Mouse (Mus musculus): ENCODE data around the gene Spg11. TPM values are rescaled to one million over a fixed set of nuclear protein-coding genes. Genes with fewer than 3 reads are reported as not detected.
"Not testable (repeated sequence)": the region's sequence is repeated elsewhere in the genome, so short reads cannot be mapped to it uniquely, and the experiment has no call there.

The Spg11 gene
- polyA plus RNA-seq, 1 experiment from 2014 or later, result 4.7 TPM

GRCm38 (mm10) chr2:122108101-122108500 is 10.1 kb downstream of the Spg11 start:
- 75% methylated on average over 14 of the region's 14 CpGs for WGBS
- ATAC-seq (ENCODE audit: extremely low read depth, insufficient number of reproducible peaks, low FRiP score, low TSS enrichment), result no peak
- Histone ChIP-seq H3K27me3 (replicated peaks) (no peaks in the 10 kb centered on the region), H3K4me1 (peaks cover 14% of the 10 kb centered on the region), H3K36me3 (peaks cover 61% of the 10 kb centered on the region), H3K9ac (no peak overlapping the region), H3K4me3 (no peak overlapping the region), H3K4me2 (no peak overlapping the region), H3K9me3 (no peaks in the 10 kb centered on the region), H3K27ac (replicated peaks) (no peak overlapping the region)

GRCm38 (mm10) chr2:122102070-122102469 is 16.1 kb downstream of the Spg11 start:
- ATAC-seq (ENCODE audit: extremely low read depth, insufficient number of reproducible peaks, low FRiP score, low TSS enrichment), result no peak
- Histone ChIP-seq H3K36me3 (peaks cover 84% of the 10 kb centered on the region), H3K4me1 (no peaks in the 10 kb centered on the region), H3K4me3 (no peak overlapping the region), H3K9ac (no peak overlapping the region), H3K9me3 (no peaks in the 10 kb centered on the region), H3K27ac (replicated peaks) (no peak overlapping the region), H3K27me3 (replicated peaks) (no peaks in the 10 kb centered on the region), H3K4me2 (no peak overlapping the region)

GRCm38 (mm10) chr2:122097686-122098085 is 20.5 kb downstream of the Spg11 start:
- not testable (repeated sequence) for H3K9me3 ChIP-seq
- H3K36me3 ChIP-seq, result peaks cover 96% of the 10 kb centered on the region

GRCm38 (mm10) chr2:122093844-122094243 is 24.3 kb downstream of the Spg11 start:
- Histone ChIP-seq H3K4me2 (no peak overlapping the region), H3K27ac (replicated peaks) (no peak overlapping the region), H3K36me3 (peaks cover 96% of the 10 kb centered on the region), H3K9me3 (no peaks in the 10 kb centered on the region), H3K4me3 (no peak overlapping the region), H3K9ac (no peak overlapping the region), H3K4me1 (no peaks in the 10 kb centered on the region), H3K27me3 (replicated peaks) (no peaks in the 10 kb centered on the region)
- no peak for ATAC-seq (ENCODE audit: extremely low read depth, insufficient number of reproducible peaks, low FRiP score, low TSS enrichment)
- 91% methylated on average over 4 of the region's 4 CpGs for WGBS

More at GRCm38 (mm10) chr2:122097686-122098085, 20.5 kb downstream of the Spg11 start:
- not testable (repeated sequence) for H3K4me2 ChIP-seq; ATAC-seq (ENCODE audit: extremely low read depth, insufficient number of reproducible peaks, low FRiP score, low TSS enrichment); H3K9ac ChIP-seq; H3K27me3 ChIP-seq (replicated peaks); H3K4me3 ChIP-seq; H3K27ac ChIP-seq (replicated peaks); H3K4me1 ChIP-seq
- 82% methylated on average over 5 of the region's 5 CpGs for WGBS

- H3K9me3 ChIP-seq, result no peaks in the 10 kb centered on the region
- peaks cover 7% of the 10 kb centered on the region for H3K4me1 ChIP-seq
- 74% methylated on average over 4 of the region's 4 CpGs for WGBS
- ATAC-seq (ENCODE audit: extremely low read depth, insufficient number of reproducible peaks, low FRiP score, low TSS enrichment), result no peak
- no peak overlapping the region for H3K4me3 ChIP-seq
- no peak overlapping the region for H3K27ac ChIP-seq (replicated peaks)
- H3K4me2 ChIP-seq, result no peak overlapping the region
- H3K27me3 ChIP-seq (replicated peaks), result no peaks in the 10 kb centered on the region
- peaks cover 91% of the 10 kb centered on the region for H3K36me3 ChIP-seq
- no peak overlapping the region for H3K9ac ChIP-seq
Measured at GRCm38 (mm10) chr2:122086446-122086845, 31.7 kb downstream of the Spg11 start.

GRCm38 (mm10) chr2:122081728-122082456 is 36.3 kb downstream of the Spg11 start:
- no peaks in the 10 kb centered on the region for H3K27me3 ChIP-seq (replicated peaks)
- 42% methylated on average over 7 of the region's 7 CpGs for WGBS
- H3K4me1 ChIP-seq, result peaks cover 7% of the 10 kb centered on the region
- H3K4me3 ChIP-seq, result no peak overlapping the region
- H3K9me3 ChIP-seq, result no peaks in the 10 kb centered on the region
- no peak for ATAC-seq (ENCODE audit: extremely low read depth, insufficient number of reproducible peaks, low FRiP score, low TSS enrichment)
- H3K9ac ChIP-seq, result no peak overlapping the region
- H3K27ac ChIP-seq (replicated peaks), result no peak overlapping the region
- peaks cover 81% of the 10 kb centered on the region for H3K36me3 ChIP-seq
- H3K4me2 ChIP-seq, result no peak overlapping the region

- peaks cover 8% of the 10 kb centered on the region; the same call in 1 of the 2 replicates for H3K4me1 ChIP-seq
- no peak for ATAC-seq (ENCODE audit: extremely low read depth, insufficient number of reproducible peaks, low FRiP score, low TSS enrichment)
- H3K27me3 ChIP-seq (replicated peaks), result no peaks in the 10 kb centered on the region
- peaks cover 65% of the 10 kb centered on the region for H3K36me3 ChIP-seq
- no peak overlapping the region for H3K27ac ChIP-seq (replicated peaks)
- no peak overlapping the region for H3K9ac ChIP-seq
- no peaks in the 10 kb centered on the region for H3K9me3 ChIP-seq
- no peak overlapping the region for H3K4me3 ChIP-seq
- no peak overlapping the region for H3K4me2 ChIP-seq
- WGBS, result 36% methylated on average over 5 of the region's 5 CpGs
Measured at GRCm38 (mm10) chr2:122069922-122070321, 48.3 kb downstream of the Spg11 start.

GRCm38 (mm10) chr2:122069144-122069912 is 48.9 kb downstream of the Spg11 start:
- Histone ChIP-seq H3K9ac (no peak overlapping the region), H3K4me1 (peaks cover 8% of the 10 kb centered on the region; the same call in 1 of the 2 replicates), H3K4me2 (no peak overlapping the region), H3K27ac (replicated peaks) (no peak overlapping the region), H3K4me3 (no peak overlapping the region), H3K36me3 (peaks cover 65% of the 10 kb centered on the region), H3K27me3 (replicated peaks) (no peaks in the 10 kb centered on the region), H3K9me3 (no peaks in the 10 kb centered on the region)
- 73% methylated on average over 6 of the region's 6 CpGs for WGBS
- no peak for ATAC-seq (ENCODE audit: extremely low read depth, insufficient number of reproducible peaks, low FRiP score, low TSS enrichment)

- H3K36me3 ChIP-seq, result peaks cover 59% of the 10 kb centered on the region
- no peak overlapping the region for H3K4me2 ChIP-seq
- H3K27me3 ChIP-seq (replicated peaks), result no peaks in the 10 kb centered on the region
- peaks cover 17% of the 10 kb centered on the region; the same call in 1 of the 2 replicates for H3K4me1 ChIP-seq
- H3K9ac ChIP-seq, result 0 out of 2 replicates have a peak overlapping the region, but pooled peaks have one; percentile 19
- peak overlapping the region; percentile 39; the same call in 1 of the 2 replicates for H3K27ac ChIP-seq (replicated peaks)
- H3K4me3 ChIP-seq, result no peak overlapping the region
- WGBS, result 43% methylated on average over 8 of the region's 8 CpGs
- no peak for ATAC-seq (ENCODE audit: extremely low read depth, insufficient number of reproducible peaks, low FRiP score, low TSS enrichment)
- no peaks in the 10 kb centered on the region for H3K9me3 ChIP-seq
Measured at GRCm38 (mm10) chr2:122066241-122066640, 51.9 kb downstream of the Spg11 start.

- no peak for ATAC-seq (ENCODE audit: extremely low read depth, insufficient number of reproducible peaks, low FRiP score, low TSS enrichment)
- H3K4me3 ChIP-seq, result no peak overlapping the region
- peaks cover 58% of the 10 kb centered on the region for H3K36me3 ChIP-seq
- H3K4me2 ChIP-seq, result no peak overlapping the region
- peaks cover 25% of the 10 kb centered on the region for H3K4me1 ChIP-seq
- H3K9me3 ChIP-seq, result no peaks in the 10 kb centered on the region
- no peak overlapping the region for H3K9ac ChIP-seq
- 45% methylated on average over 14 of the region's 14 CpGs for WGBS
- no peaks in the 10 kb centered on the region for H3K27me3 ChIP-seq (replicated peaks)
- H3K27ac ChIP-seq (replicated peaks), result no peak overlapping the region
Measured at GRCm38 (mm10) chr2:122065200-122065969, 52.8 kb downstream of the Spg11 start.

All from heart, embryonic 13.5 days (tissue).